Mouse (Mus musculus) ES-Bruce4 (cell line): ENCODE measurements around the gene Asb15. TPM values are rescaled to one million over a fixed set of nuclear protein-coding genes. Genes with fewer than 3 reads are reported as not detected.

Experiments
- H3K27ac ChIP-seq: 2 replicates; pipeline ENCODE4 v1.5.1; 2012; ENCODE audit warnings: low read length, inconsistent platforms; ENCODE audit not compliant: insufficient read depth
- H3K27me3 ChIP-seq: 2 replicates; pipeline ENCODE4 v1.6.1; 2012; ENCODE audit warnings: mild to moderate bottlenecking, low read length, inconsistent platforms; ENCODE audit not compliant: control insufficient read depth, poor library complexity, insufficient read depth, severe bottlenecking
- H3K36me3 ChIP-seq: 2 replicates; pipeline ENCODE4 v1.6.1; 2012; ENCODE audit warnings: inconsistent platforms, mild to moderate bottlenecking, low read length, moderate library complexity; ENCODE audit not compliant: control insufficient read depth, poor library complexity, insufficient read depth, severe bottlenecking
- H3K4me1 ChIP-seq: one replicate; pipeline ENCODE4 v1.8.1; 2011; ENCODE audit warnings: low read length; ENCODE audit not compliant: control insufficient read depth, insufficient read depth
- H3K4me3 ChIP-seq: 2 replicates; pipeline ENCODE4 v1.5.1; 2011; ENCODE audit warnings: low read depth, mild to moderate bottlenecking, low read length
- H3K9ac ChIP-seq: 2 replicates; pipeline ENCODE4 v1.6.1; 2012; ENCODE audit warnings: low read depth, mild to moderate bottlenecking, inconsistent platforms; ENCODE audit not compliant: poor library complexity, severe bottlenecking
- H3K9me3 ChIP-seq: replicated peaks from 2 replicates; pipeline ENCODE4 v1.6.1; 2012; ENCODE audit warnings: mild to moderate bottlenecking, low read length, inconsistent platforms; ENCODE audit not compliant: control insufficient read depth, poor library complexity, insufficient read depth, severe bottlenecking
- CTCF ChIP-seq: IDR thresholded peaks from one replicate; pipeline ENCODE4 v1.8.1; 2011; ENCODE audit warnings: low read depth, low read length
- EP300 ChIP-seq: IDR thresholded peaks from 2 replicates; pipeline ENCODE4 v1.6.1; 2011; ENCODE audit warnings: low read depth, low read length; ENCODE audit not compliant: insufficient read depth
- POLR2A ChIP-seq: IDR thresholded peaks from one replicate; pipeline ENCODE4 v1.8.1; 2011; ENCODE audit warnings: low read length; ENCODE audit not compliant: insufficient read depth
- polyA plus RNA-seq: library from polyadenylated mRNA; stranded (reverse); fragments of >200 nt; gene quantifications from 2 replicates; pipeline ENCODE4 v1.2.4, GENCODE M21; 2011; ENCODE audit warnings: low read depth; ENCODE audit not compliant: missing spikeins, insufficient read depth, insufficient read length

Gene Asb15
- polyA plus RNA-seq, 1 experiment, result not detected

DNA sequence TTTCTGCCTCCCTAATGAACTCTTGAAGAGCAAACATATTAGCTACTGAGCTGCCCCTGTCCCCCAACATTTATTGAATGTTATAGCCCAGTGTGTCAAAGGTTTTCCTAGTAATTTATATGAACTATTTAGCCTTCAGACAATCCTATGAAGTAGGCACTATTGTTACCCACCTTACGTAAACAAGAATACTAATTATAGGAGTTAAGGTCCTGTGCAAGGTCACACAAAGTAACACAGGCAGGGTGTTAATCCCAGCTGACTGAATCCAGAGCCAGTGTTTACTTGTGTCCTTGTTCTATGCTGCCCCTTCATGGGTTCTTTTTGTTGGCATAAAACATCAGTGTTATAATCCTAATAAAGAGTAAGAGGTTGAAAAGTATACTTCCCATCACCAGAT is 41.8 kb downstream of the Asb15 start:
- no peaks in the 10 kb centered on the region for H3K4me1 ChIP-seq
- TF ChIP-seq CTCF (no peak), POLR2A (no peak), EP300 (no peak)
- H3K27ac ChIP-seq, result no peak overlapping the region
- no peaks in the 10 kb centered on the region for H3K36me3 ChIP-seq
- H3K4me3 ChIP-seq, result no peak overlapping the region
- peaks cover 3% of the 10 kb centered on the region; the same call in 1 of the 2 replicates for H3K9me3 ChIP-seq
- H3K9ac ChIP-seq, result no peak overlapping the region
- H3K27me3 ChIP-seq, result no peaks in the 10 kb centered on the region

DNA sequence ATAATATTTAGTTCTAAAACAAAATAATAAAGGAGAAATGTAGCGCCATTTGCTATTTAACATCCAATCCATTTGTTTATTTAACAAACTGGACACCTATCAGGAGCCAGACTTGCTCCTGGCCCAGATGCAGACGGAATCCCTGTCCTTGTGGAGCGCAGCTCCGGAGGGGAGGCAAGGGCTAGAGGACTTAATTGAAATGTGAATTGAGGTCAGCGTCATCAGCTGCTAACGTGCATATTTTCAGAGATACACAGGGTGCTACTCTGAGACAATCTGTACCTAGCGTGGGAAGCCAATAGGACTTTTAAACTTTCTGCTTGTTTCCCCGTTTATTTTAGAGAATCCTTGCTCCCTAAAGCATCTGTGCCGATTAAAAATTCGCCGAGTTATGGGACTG is 42.3 kb downstream of the Asb15 start:
- no peak overlapping the region for H3K27ac ChIP-seq
- no peaks in the 10 kb centered on the region for H3K4me1 ChIP-seq
- no peak overlapping the region for H3K4me3 ChIP-seq
- no peak overlapping the region for H3K9ac ChIP-seq
- no peaks in the 10 kb centered on the region for H3K27me3 ChIP-seq
- peaks cover 3% of the 10 kb centered on the region; the same call in 1 of the 2 replicates for H3K9me3 ChIP-seq
- H3K36me3 ChIP-seq, result no peaks in the 10 kb centered on the region
- TF ChIP-seq POLR2A, result no peak
- TF ChIP-seq EP300, result no peak
- TF ChIP-seq CTCF, result no peak

DNA sequence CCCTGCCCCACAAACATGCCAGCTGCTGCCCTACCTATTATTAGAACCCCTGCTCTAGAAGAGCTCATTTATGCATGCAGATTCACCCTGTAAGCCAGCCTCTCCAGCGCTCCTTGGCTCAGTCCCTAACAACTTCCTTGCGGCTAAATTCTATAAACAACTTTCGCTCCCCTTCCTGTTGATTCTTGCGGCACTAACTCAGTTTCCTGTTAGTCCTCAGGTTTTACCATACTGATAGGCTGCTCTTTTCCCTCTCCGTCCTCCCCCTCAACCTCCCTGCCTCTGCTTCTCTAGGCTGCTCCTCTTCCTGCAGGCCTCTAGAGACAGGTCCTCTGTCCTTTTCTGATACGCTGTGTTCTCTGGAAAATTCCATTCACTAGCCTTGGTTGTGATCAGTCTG is 43.2 kb downstream of the Asb15 start:
- no peaks in the 10 kb centered on the region for H3K36me3 ChIP-seq
- H3K27me3 ChIP-seq, result no peaks in the 10 kb centered on the region
- TF ChIP-seq CTCF (no peak), EP300 (no peak)
- H3K27ac ChIP-seq, result no peak overlapping the region
- H3K4me1 ChIP-seq, result no peaks in the 10 kb centered on the region
- H3K9me3 ChIP-seq, result peaks cover 3% of the 10 kb centered on the region; the same call in 1 of the 2 replicates
- no peak overlapping the region for H3K4me3 ChIP-seq
- no peak overlapping the region for H3K9ac ChIP-seq

DNA sequence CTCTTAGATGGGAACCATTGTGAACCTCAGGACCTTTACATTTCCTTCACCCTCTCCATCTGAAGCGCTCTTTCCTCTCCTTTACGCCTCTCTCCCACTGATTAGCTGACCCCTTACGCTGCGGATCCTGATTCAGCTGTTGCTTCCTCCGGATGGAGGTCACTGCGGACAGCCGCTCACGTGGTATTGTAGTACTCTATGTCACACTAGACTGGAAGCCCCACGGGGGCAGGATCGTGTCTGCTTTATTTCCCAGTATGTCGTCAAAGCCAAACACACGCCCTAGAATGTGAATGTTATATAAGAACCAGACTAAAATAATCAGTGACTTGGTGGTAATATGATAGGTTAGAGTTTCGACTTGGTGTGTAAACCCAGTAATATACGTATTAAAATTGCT is 44.5 kb downstream of the Asb15 start:
- Histone ChIP-seq H3K27ac (no peak overlapping the region), H3K4me1 (no peaks in the 10 kb centered on the region), H3K9me3 (peaks cover 3% of the 10 kb centered on the region; the same call in 1 of the 2 replicates), H3K27me3 (no peaks in the 10 kb centered on the region), H3K4me3 (no peak overlapping the region), H3K9ac (no peak overlapping the region), H3K36me3 (no peaks in the 10 kb centered on the region)
- TF ChIP-seq EP300, result no peak
- no peak for TF ChIP-seq CTCF
- no peak for TF ChIP-seq POLR2A

DNA sequence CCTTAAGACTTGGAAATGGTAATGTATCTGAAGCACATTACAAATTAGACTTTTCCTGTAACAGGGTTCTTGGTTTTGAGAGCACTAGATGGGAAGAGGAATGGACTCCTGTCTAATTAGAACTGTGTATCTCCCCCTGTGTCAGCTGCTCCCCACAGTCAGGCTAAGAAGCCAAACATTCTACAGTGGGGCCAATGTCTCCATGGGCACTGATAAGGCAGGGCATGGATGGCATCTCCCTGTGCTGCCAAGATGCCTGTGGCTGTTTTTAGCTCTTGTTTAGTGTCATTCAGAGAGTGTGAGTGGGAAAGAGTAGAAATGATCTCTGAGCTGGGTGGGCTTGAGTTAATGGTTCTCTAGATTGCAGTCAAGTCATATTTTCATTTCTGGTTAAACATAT is 45.4 kb downstream of the Asb15 start:
- TF ChIP-seq CTCF, result no peak
- TF ChIP-seq EP300, result no peak
- TF ChIP-seq POLR2A, result no peak

DNA sequence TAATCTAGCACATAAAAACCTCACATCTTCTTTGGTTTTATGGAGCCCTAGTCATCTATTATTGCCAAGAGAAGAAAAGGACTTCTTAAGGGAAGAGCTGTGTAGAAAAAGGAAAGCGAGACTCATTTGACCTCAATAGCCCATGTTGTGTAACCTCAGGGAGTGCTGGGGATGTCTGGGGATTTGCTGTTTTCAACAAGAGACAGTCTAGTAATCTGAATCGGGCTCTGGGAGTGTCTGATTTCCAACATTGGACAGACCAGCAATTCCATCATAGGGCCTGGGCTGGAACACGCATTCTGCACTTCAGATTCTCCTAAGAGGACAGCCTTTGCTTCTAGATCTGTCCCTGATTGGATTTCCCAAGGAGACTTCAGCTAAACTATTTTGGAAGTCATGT is 55.5 kb downstream of the Asb15 start:
- Histone ChIP-seq H3K4me3 (no peak overlapping the region), H3K27ac (no peak overlapping the region), H3K36me3 (no peaks in the 10 kb centered on the region), H3K9ac (no peak overlapping the region), H3K27me3 (no peaks in the 10 kb centered on the region), H3K4me1 (no peaks in the 10 kb centered on the region), H3K9me3 (no peaks in the 10 kb centered on the region)
- TF ChIP-seq CTCF, result no peak
- no peak for TF ChIP-seq EP300
- TF ChIP-seq POLR2A, result no peak

More for the DNA sequence above, 45.4 kb downstream of the Asb15 start:
- H3K27ac ChIP-seq, result no peak overlapping the region
- H3K9me3 ChIP-seq, result peaks cover 3% of the 10 kb centered on the region; the same call in 1 of the 2 replicates
- no peaks in the 10 kb centered on the region for H3K4me1 ChIP-seq
- H3K27me3 ChIP-seq, result no peaks in the 10 kb centered on the region
- no peaks in the 10 kb centered on the region for H3K36me3 ChIP-seq
- H3K9ac ChIP-seq, result no peak overlapping the region
- H3K4me3 ChIP-seq, result no peak overlapping the region
